Mouse (Mus musculus): ENCODE results near the gene Atp7a.
A peak's percentile ranks its signal among the peaks of the same experiment; 100 is the strongest.

Gene Atp7a

DNA sequence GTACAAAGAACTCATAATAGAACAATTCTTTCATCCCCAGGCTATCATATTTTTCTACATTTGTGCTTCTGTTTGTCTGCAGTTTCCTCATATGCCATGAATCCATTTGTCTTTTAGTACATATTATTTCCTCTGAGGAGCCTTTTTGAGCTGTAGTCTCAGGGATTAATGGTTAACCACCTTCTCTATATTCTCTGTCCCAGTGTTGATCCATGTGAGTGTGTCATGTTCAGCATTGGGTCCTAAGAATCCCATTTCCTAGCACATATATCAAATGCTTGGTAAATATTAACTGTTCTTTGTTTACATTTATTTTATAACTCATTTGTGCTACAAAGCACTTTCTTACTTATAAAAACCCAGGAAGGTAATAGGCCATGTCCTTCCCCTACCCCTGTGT lies 55.4 kb downstream of the Atp7a start:
- DNase-seq: no peak

DNA sequence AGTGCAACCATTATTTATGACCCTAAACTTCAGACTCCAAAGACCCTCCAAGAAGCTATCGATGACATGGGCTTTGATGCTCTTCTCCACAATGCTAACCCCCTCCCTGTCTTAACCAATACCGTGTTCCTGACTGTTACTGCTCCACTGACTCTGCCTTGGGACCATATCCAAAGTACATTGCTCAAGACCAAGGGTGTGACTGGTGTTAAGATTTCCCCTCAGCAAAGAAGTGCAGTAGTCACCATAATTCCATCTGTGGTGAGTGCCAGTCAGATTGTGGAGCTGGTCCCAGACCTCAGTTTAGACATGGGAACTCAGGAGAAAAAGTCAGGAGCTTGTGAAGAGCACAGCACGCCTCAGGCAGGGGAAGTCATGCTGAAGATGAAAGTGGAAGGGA lies 58.1 kb downstream of the Atp7a start:
- no peak for DNase-seq

DNA sequence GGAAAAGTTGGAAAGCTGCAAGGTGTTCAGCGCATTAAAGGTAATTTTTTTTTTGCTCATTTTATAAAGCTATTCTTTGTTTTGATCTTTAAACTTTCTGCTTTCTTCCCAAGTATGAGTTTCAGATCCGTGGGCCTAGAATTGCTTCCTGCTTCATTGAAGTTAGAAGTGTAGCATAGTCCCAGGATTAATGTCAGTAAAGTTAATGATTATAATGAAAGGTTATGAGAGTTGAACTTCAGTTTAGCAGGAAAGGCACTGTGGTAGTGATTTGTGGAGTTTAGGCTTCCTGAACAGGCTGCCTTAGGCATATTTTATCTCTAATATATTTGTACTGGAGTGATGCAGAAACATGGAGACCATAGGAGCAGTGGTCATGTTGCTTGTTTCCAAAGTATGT lies 58.5 kb downstream of the Atp7a start:
- DNase-seq: no peak

DNA sequence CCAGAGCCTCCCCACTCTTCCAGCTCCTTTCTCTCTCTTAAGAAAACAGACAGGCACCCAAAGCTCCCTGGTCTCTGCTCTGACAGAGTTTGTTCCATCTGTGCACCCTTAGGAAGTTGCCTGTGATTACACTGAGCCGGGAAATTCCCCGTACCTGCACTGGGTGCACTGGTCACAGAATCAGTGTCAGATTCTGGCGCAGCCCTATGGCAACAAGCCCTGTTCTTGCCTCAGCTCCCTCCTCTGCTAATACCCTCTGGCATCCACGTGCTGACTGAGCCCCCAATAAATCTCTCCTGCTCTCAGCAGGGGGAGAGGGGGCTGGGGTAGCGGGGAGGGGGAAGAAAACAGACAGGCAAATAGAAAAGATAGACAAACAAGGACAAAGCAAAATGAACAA lies 65.9 kb downstream of the Atp7a start:
- no peak for DNase-seq

DNA sequence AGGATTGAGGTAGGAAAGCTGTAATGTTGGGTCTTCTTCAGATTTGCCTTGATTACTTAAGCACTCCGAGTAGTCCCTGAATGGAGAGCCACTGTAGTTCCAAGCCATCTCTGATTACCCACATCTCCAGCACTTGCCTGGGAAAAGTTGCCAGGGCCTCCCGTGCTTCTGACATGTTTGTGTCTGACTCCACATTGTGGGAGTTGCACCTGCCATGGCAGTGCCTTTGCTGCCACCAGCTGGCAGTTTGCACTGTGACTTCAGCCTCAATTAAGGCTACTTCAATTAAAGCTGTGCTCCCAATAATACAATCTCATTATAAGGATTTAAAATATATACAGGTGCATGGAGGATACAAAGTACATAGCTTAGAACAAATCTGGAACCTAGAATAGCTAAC lies 78.4 kb downstream of the Atp7a start:
- DNase-seq: peak in 1 of 2 experiments; percentile 5

DNA sequence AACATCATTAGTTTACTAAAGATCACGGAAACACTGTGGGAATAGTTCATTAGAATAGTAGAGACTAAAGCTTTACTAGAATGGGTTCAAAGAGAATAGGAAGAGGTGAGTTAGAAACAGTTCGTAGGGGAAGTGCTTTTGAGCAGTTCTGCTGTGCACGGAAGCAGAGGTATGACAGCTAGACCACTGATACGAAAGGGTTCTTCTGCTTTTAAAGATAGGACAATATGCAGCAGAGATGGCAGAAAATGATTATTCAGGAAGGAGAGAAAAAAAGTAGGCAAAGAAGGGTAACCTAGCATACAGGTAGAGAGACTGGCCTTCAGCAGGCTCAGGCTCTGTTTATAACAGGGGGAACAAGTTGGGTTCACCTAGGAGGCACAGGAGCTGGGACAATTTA lies 86.8 kb downstream of the Atp7a start:
- no peak for DNase-seq

DNA sequence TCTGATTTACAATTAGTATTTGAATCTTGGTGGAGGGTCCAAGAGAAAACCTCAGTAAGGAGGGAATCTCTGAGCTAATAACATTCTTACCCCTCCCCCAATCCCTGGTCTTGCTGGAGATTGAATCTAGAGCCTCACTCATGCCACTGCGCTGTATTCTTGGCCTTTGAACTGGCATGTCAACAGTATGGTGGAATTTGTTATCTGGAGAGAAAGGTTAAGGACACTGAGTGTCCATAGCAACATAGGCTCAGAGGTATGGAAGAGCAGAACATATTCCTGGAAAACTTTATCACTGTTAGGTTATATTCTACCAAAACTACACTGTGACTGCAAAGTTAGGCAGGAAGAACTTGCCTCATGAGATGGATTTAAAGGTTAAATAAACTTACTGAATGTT lies 87.6 kb downstream of the Atp7a start:
- no peak for DNase-seq

DNA sequence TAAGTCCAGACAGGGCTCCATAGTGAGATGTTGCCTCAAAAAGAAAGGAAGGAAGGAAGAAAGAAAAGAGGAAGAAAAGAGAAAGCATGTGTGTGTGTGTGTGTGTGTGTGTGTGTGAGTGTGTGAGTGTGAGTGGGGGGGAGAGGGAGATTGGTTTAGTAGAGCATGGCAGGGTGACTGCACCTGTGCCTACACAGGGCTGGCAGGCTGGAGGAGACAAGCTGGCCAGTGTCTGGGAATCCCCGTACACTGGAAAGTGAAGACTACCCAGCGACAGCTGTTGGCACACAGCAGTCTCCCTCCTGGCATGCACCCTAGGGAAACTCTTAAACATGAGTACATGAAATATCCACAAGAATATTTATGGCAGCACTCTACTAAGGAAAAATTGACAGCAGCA lies 95.7 kb downstream of the Atp7a start:
- no peak for DNase-seq

DNA sequence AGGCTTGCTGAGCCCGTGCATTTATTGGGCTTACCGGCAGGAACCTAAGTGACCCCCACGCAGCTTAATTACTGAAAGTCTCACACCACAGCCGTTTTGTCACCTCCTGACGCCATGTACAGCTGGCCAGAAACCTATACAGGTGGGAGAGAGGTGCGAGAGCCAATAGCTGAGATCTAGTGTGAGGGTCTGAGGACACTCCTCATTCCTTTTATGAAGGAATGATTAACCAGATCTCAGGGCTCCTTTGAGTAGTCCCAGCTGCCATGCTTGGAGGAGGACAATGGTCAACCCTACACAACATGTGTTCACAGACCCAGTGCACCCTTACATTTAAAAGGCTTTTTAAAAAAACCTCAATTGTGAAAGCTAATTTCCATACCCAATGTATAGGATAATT lies 101.2 kb downstream of the Atp7a start:
- DNase-seq: no peak

DNA sequence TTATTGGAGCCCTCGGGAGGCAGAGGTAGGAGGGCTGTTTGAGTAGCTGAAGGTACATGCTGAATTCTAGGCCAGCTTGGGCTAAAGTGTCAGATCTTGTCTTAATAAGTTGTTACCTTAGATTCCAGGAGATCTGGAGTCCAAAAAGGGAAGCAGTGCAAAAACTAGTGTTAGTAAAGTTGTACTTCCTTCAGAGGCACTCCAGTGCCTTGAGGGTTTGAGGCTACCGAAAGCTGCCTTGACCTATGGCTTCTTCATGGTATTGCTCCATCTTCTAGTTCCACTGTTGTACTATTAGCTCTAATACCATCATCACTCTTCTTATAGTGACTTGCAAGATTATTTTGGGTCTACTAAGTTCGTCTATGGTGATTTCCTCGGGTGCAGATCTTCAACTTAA lies 102.8 kb downstream of the Atp7a start:
- DNase-seq: no peak

DNA sequence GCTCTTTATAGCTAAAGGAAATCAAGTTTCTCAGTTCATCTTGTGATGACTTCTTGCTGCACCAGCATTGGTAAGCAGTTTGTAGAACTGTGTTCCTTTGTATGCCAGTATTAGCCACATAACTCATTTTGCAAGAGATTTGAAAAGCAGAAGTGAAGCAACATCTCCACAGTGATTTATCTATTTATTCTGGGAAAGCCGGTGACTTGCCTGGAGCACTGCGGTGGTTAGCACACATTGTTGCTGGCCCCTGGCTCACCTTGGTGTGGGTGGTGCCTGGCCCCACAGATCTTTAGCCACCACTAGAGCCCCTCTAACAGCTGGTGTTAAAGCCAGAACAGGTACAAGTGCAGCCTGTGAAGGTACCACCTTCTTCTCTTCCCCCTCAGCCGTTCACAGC lies 107.8 kb downstream of the Atp7a start:
- DNase-seq: no peak

DNA sequence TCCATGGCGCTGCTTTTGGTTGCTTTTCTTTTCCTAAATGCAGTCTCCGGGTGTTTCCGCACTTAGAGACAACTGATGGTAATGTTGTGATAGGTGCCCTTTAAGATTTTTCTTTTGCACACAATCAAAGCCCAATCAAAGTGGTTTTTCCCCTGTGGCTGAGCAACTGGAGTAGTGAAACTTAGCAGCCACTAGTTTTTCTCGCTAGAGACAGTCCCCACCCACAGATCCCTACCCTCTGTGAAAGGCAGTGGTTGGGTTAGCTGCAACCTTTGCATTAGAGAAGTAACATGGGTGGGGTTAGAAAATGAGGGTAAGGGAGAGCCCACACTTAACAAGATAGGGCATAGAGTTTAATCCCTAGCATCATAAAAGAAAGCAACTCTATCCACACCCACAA lies 108.4 kb downstream of the Atp7a start:
- no peak for DNase-seq

DNA sequence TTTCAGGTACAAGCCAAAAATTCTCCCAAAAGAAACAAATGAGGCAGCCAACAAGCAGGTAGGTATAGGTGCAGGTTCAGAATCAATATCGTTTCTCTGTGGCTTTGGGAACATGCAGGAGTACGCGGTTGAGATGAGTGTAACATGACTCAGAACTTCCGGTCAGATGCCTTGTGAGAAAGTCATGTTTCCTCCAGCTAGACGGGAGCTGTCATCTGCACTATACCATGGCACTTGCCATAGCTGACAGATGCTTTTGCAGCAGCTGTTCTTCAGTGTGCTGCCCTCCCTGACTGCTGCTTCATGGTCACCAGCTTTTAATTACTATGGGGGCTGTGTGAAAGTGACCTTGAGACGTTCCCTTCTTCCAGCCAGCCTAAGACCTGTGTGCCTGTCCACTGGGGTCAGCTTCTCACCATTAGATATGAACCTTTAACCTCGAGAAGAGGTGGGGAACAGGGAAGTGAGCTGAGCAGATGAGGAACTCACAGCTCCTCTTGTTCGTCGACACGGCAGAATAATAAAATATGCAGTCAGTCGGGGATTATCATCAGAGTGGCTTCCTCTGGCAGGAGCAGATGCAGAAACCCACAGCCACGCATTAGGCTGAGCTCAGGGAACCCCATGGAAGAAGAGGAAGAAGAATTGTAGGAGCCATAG lies 109.0 kb downstream of the Atp7a start:
- DNase-seq: peak in 1 of 2 experiments; percentile 11

DNA sequence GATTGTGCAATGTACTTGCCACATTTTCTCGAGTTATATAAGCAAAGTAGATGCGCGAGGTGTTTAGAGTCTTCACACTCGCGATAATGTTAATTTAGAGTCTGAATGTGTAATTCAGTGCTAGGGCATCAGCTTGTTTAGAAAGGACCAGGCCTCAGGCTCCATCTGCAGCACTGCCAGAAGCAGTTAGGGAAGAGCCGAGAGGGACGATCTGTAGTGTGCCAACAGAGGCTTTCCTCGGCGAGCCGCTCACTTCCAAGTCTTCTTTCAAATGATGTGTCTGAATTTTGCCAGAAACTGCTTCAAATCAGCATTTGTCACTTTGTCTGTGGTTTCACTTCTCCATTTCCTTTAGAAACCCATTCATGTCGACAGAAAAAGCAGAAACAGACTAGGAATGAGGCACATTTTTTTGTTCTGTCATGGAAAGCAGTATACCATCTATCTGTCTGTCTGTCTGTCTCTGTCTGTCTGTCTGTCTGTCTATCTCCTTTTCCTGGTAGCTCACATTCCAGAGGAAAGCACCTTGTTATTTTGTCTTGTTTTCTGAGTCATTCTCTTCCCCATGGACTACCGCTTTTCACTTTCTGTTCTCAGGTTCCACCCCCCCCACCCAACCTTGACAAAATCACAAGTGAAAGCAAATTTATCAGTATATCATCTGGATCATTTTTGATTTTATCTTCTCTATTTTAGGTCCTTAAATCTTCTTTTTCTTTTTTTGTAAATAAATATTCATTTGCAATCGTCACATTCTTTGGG lies 112.4 kb downstream of the Atp7a start:
- DNase-seq: no peak

DNA sequence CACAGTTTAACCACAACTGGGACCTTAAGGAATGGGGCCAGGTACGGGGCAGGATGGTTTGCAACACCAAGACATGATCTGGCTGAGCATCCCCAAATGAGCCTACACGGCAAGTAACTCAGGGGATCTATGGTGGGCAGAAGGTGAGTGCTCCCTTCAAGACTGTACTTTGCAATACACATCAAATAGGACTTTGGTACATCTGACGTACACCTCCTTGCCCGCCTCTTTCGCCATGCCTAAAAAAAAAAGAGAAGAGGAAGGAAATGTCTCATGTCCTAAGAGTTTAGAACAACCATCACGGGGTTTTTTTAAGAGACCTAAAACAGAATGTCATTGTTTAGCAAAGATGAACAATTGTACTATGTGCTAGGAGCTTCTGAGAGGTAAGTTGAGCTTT lies 115.9 kb downstream of the Atp7a start, which contains the start of gene Tlr13:
Gene Tlr13, plus strand, starts transcription at position 269 of the 400 bp plus-strand sequence.
- DNase-seq: no peak

DNA sequence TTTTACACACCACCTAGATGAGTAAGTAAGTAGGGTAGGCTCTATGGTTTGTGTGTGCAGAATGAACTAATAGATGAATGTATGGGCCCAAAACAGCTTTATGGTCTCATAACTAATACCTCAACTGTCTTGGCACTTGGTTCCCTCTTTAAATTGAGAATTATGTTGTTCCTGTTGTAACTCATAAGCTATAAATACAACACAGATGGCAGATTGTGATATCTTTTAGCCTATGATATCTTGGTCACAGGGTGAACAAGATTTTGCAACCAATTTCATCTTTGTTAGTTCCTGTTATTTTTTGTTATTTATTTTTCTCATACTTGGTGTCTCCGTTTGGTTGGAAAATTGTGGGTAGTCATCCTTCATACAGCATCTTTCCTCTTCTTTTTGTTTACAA lies 121.1 kb downstream of the Atp7a start:
- no peak for DNase-seq

DNA sequence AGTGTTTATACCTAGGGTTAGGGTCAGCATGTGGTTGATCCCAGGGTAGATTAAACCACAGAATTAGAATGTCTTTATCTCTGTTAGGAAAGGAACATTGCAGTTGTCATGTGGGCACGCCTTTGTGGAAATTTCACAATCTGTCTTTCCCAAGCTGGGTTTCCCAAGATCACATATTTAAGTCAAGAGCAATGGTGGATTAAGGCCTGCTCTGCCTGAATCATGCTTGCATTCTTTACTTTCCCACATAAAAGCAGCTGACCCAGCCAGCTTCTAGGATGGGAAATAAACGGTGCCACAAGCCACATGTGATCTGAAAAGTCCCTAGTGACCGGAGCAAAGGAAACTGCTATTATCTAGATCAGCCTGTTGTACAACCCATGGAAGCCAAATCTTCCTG lies 122.4 kb downstream of the Atp7a start:
- DNase-seq: no peak

DNA sequence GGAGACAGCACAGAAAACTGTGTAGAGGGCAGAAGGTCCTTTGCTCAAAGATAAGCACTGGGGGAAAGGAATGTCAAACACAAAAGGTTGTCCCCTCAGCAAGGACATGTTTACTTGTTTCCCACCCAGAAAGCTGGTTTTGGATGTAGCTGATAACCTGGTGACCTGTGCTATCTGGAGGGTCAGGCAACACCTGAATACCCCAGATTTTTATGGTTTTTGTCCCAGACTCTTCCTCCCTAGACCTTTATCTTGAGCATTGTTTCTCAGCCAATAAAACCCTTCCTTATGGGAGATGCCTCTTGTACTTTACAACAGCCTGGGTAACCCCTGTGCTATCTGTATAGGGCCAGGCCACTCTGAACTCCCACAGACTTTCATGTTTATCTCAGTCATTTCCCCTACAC lies 127.1 kb downstream of the Atp7a start:
- no peak for DNase-seq

DNA sequence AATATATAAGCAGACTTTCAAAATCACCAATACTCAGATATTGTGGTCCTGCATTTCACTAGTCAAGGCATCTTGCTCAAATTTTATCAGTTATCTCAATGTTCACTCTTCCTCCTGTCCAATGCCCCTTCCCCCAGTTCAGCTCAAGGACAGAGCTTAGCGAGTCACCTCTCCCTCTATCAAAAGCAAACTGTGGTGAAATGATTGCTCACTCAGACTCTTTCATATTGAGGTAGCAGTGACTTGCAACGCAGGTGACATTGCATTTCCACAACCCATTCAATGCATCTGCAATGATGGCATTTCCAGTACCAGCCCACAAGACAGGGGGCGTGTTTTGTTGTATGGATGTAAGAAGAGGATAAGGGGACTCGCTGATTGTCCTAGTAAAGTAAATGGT lies 128.8 kb downstream of the Atp7a start:
- no peak for DNase-seq

DNA sequence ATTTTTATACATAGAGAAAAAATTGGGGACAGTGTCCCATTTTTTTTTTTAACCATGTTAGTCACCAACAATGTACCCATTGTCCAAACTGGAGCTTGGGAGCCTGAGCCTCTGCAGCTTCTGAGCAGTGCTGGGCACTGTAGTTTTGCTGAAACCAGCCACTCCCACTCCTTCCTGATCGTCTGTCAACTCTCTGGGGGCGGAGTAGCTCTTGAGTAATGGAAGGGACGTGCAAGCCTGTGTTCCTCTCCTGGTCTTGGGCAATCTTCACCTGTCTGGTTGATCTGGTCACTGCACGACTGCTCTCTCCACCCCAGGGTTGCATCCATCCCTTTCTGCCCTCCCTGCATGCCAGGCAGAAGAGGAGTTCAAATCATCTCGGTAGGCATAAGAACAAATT lies 136.9 kb downstream of the Atp7a start:
- no peak for DNase-seq

DNA sequence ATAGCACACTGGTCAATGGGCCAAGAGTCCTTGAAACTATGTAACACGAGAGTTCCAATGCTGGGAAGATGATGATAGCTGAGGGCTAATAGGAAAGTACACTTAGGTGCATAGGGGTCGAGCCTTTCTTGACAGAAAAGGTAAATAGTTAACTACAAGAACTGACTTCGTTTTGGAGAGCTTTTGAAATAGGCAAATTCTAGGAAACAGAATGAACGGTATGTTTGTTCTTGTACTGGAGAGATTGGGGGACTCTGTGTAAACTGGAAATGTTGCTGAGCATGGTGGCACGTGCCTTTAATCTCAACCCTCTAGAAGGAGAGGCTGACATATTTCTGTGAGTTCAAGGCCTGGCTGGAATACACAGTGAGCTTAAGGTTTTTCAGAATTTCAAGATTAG lies 137.5 kb downstream of the Atp7a start:
- DNase-seq: no peak

DNA sequence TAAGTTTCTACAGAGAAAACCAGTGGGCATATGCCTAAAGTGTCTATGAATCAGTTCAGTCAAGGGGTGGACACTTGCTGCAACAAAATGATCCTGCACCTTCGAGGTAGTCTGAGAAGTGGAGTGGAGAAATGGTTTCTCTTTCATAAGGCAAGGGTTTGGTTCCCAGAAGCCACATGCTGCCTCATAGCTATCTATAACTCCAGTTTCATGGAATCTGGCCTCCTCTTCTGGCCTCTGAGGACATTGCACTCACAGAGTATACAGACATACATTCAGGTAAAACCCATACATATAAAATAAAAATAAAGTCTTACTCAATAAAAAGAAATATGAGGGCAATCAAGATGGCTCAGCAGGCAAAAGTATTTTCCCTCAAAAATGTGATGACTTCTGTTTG lies 138.0 kb downstream of the Atp7a start:
- no peak for DNase-seq

DNA sequence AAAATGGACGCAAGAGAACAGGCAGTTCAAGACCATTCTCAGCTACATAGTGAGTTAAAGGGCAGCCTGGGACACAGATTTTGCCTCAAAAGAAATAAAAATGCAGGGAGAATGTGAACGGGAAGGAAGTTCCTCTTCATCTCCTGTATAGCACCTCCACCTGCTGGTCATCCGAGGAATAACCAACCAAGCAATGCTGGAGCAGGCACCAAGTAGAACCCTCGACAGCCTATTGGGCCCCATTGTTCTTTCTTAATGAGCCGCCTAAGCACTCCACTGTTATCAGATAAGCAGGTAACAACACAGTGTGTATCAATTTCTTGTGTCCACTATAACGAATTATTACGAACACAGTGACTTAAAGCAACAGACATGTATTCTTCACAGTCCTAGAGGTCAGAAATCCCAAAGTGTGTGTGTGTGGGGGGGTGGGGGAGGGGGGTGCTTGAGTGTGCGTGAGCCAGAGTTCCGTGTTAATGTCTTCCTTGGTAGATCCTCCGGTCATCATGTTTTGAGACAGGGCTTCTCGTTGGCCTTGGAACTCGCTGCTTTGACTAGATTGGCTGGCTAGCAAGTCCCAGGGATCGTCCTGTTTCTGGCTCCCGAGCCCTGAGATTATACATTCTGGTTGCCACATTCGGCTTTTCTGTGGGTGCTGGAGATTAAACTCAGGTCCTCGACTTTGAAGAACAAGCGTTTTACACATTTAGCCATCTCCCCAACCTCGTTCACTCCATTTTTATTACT lies 144.2 kb downstream of the Atp7a start:
- DNase-seq: peak; percentile 40 to 65

DNA sequence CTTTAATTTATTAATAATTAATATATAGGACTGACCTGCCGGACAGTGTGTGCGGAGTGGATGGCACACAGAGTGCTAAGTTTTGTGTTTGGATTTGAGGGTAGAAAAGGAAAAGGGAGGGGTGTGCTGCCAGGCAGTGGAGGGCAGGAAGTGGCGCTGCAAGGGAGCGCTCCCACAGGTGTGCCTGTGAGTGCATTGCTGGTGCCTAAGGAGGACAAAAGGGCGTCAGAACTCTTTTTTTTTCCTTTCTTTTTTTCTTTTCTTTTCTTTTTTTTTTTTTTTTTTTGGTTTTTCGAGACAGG lies 144.7 kb downstream of the Atp7a start:
- DNase-seq: no peak

Data from spleen, adult 18-20 months (tissue).